Mouse (Mus musculus) heart, adult 2 months (tissue): Measurements from ENCODE around the gene Mthfsd.

Experiments used
- CTCF ChIP-seq: fragments of 200-600 bp; IDR thresholded peaks from 2 replicates; pipeline ENCODE4 v1.8.1; 2022; ENCODE audit warnings: antibody characterized with exemption, mild to moderate bottlenecking, moderate library complexity
- EP300 ChIP-seq: fragments of 200-500 bp; IDR thresholded peaks from 2 replicates; pipeline ENCODE4 v1.6.1; 2011; ENCODE audit warnings: low read depth, low read length, control low read depth; ENCODE audit not compliant: insufficient read depth
- POLR2A ChIP-seq: fragments of 200-500 bp; IDR thresholded peaks from 2 replicates; pipeline ENCODE4 v1.6.1; 2011; ENCODE audit warnings: mild to moderate bottlenecking, low read depth, low read length, control low read depth; ENCODE audit not compliant: insufficient read depth

- TF ChIP-seq POLR2A (no peak), EP300 (no peak), CTCF (no peak)
Observed at GRCm38 (mm10) chr8:121074848-121075145, 33.4 kb downstream of the Mthfsd start.
